Mouse (Mus musculus): Measurements from ENCODE around the gene Fam234b.

DNA sequence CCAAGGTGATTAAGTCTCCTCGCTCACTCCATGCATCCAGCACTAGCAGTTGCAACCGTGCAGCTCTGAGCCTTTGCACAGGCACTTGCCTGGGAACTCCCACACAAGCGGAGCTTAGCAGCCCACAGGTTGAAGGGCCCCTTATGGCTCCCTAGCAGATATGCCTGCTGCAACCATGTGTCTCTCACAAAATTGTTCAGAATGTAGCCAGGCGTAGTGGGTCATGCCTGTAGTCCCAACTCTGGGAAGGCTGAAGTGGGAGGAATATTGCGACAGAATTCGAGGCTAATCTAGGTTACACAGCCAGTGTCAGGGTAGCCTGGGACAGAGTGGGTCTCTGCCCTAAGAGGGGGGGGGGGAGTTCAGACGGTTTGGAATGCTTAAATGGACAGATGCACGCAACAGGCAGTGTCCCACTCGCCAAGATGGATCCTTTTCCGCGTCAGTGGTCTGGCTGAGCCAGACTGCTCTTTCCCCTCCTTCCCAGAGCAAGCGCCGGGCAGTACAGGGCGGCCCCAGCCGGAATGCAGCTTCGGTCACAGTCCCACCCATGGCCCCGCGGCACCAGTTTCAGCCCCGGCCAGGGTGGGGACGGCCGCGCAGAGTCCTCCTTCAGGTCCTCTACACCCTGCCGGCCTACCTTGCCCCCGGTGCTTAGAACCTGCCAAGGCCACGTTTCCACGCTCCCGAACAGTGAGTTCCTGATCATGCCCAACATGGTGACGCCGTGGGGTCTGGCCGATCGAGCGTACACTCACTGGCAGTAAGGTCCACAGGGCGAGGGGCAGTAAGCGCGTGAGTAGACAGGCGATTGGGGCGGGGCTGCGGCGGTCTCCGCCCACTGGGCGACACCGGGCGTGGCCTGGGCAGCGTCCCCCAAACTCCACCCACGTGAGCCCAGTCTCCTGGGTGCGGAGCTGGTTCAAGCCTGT is 30.1 kb upstream of the Fam234b start:
- TF ChIP-seq CTCF (IDR thresholded peaks at IDR 0.05) (no peak), EP300 (IDR thresholded peaks at IDR 0.05) (no peak)

Measured in lung, postnatal 0 days (tissue).